Mouse (Mus musculus) stomach, embryonic 14.5 days (tissue): ENCODE measurements around the gene Cmtm3. TPM values are rescaled to one million over a fixed set of nuclear protein-coding genes. Genes with fewer than 3 reads are reported as not detected.

Experiments
- ATAC-seq: fragments of 200-750 bp; cut with Nextera tagmentation; 2 replicates; pipeline ENCODE4 v1.8.0; 2017; ENCODE audit warnings: low read depth, moderate TSS enrichment; ENCODE audit not compliant: insufficient number of reproducible peaks, insufficient read depth, low FRiP score
- H3K27ac ChIP-seq: fragments of 300-500 bp; sonication (generic); 2 replicates; pipeline ENCODE4 v1.5.1; 2014; ENCODE audit warnings: mild to moderate bottlenecking, low read length, moderate library complexity, mixed read lengths
- H3K27me3 ChIP-seq: fragments of 300-500 bp; sonication (generic); 2 replicates; pipeline ENCODE4 v1.6.1; 2014; ENCODE audit warnings: low read length, control low read depth, mixed read lengths; ENCODE audit not compliant: control insufficient read depth, insufficient read depth
- H3K36me3 ChIP-seq: fragments of 300-500 bp; sonication (generic); 2 replicates; pipeline ENCODE4 v1.6.1; 2014; ENCODE audit warnings: mild to moderate bottlenecking, control low read depth, low read length, moderate library complexity, mixed read lengths; ENCODE audit not compliant: control insufficient read depth, insufficient read depth
- H3K4me1 ChIP-seq: fragments of 300-500 bp; sonication (generic); 2 replicates; pipeline ENCODE4 v1.6.1; 2014; ENCODE audit warnings: low read length, control low read depth, mixed read lengths; ENCODE audit not compliant: control insufficient read depth, insufficient read depth
- H3K4me2 ChIP-seq: fragments of 300-500 bp; sonication (generic); replicated peaks from 2 replicates; pipeline ENCODE4 v1.6.1; 2014; ENCODE audit warnings: low read depth, low read length, control low read depth
- H3K4me3 ChIP-seq: fragments of 300-500 bp; sonication (generic); 2 replicates; pipeline ENCODE4 v1.5.1; 2014; ENCODE audit warnings: low read depth, low read length, control low read depth
- H3K9ac ChIP-seq: fragments of 300-500 bp; sonication (generic); replicated peaks from 2 replicates; pipeline ENCODE4 v1.6.1; 2014; ENCODE audit warnings: low read depth, mild to moderate bottlenecking, control low read depth, low read length, moderate library complexity, mixed read lengths
- H3K9me3 ChIP-seq: fragments of 300-500 bp; sonication (generic); 2 replicates; pipeline ENCODE4 v1.6.1; 2016; ENCODE audit warnings: low read depth, low read length, control low read depth; ENCODE audit not compliant: control insufficient read depth
- WGBS: fragments of 180-500 bp; shearing (Covaris S2); extraction: QIAGEN DNeasy Blood & Tissue Kit; methylation state at CpG from one replicate; pipeline ENCODE4 v1.1.7; 2014; 5-methylcytosine and 5-hydroxymethylcytosine counted together
- polyA plus RNA-seq: library from polyadenylated mRNA; unstranded; fragments of >200 nt; fragmentation: Nextera tagmentation; extraction: Ambion mirVana; gene quantifications from 2 replicates; pipeline ENCODE4 v1.2.1, GENCODE M21; 2014

Cmtm3 gene
- polyA plus RNA-seq, 1 experiment from 2014 or later: 155 TPM

GRCm38 (mm10) chr8:104369591-104369990 lies 30.4 kb downstream of the Cmtm3 start:
- Histone ChIP-seq H3K27ac (no peak overlapping the region), H3K9ac (no peak overlapping the region), H3K4me1 (peaks cover 5% of the 10 kb centered on the region), H3K4me3 (no peak overlapping the region), H3K27me3 (no peaks in the 10 kb centered on the region), H3K36me3 (no peaks in the 10 kb centered on the region), H3K4me2 (no peak overlapping the region), H3K9me3 (no peaks in the 10 kb centered on the region)
- no peak for ATAC-seq
- WGBS: 76% methylated on average over 12 of the region's 12 CpGs

DNA sequence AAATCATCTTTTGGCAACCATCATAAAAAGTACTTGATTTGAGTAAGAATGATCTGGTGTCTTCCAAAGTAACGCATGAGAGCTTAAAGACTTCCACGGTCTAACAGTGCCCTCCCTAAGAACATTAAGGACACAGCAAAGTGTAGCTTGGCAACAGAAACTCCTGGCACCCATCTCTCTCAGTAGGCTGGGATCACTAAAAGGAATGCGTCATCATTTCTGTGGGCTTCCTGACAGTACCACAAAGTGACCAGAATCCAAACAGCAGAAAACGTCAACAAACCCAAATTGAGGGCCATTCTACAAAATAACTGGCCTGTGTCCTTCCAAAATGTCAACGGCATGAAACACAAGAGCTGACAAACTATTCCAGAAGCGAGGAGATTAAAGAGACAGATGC lies 30.9 kb downstream of the Cmtm3 start:
- Histone ChIP-seq H3K9me3 (no peaks in the 10 kb centered on the region), H3K27me3 (no peaks in the 10 kb centered on the region), H3K36me3 (no peaks in the 10 kb centered on the region), H3K4me1 (peaks cover 9% of the 10 kb centered on the region), H3K4me2 (no peak overlapping the region), H3K4me3 (no peak overlapping the region), H3K27ac (no peak overlapping the region), H3K9ac (no peak overlapping the region)
- 57% methylated on average over 6 of the region's 6 CpGs for WGBS
- no peak for ATAC-seq

DNA sequence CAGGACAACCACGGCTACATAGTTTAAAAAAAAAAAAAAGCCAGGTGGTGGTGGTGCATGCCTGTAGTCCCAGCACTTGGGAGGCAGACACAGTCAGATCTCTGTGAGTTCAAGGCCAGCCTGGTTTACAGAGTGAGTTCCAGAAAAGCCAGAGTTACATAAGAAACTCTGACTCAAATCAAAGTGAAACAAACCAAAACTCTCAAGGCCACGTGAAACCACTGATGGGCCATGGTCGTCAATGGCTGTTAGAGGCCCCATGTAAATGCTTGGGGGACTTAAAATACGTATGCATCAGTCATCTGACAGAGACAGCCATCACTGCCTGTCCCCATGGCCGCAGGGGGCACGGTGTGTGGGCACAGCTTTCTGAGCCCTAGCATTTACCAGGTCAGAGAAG lies 31.9 kb downstream of the Cmtm3 start:
- WGBS: 85% methylated on average over 6 of the region's 6 CpGs
- Histone ChIP-seq H3K9ac (no peak overlapping the region), H3K4me2 (no peak overlapping the region), H3K36me3 (no peaks in the 10 kb centered on the region), H3K9me3 (no peaks in the 10 kb centered on the region), H3K27me3 (no peaks in the 10 kb centered on the region), H3K27ac (no peak overlapping the region), H3K4me3 (no peak overlapping the region), H3K4me1 (peaks cover 15% of the 10 kb centered on the region)
- no peak for ATAC-seq

DNA sequence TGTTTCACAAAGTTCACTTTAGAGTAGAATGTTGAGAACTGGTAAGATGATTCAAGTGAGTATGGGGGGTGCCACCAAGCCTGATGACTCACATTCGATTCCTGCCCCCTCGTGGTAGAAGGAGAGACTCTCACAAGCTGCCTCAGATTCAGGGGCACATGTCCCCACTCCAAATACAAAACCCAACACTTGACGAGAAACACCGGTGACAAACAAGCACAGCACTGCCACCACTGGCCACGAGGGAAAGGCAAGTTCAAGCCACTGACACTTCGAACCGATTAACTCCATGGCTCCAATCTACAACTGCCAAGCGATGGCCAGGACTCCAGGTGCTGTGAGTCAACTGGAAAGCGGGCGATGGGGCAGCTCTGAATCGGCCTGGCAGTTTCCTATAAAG lies 34.6 kb downstream of the Cmtm3 start:
- no peak overlapping the region for H3K9ac ChIP-seq
- no peaks in the 10 kb centered on the region for H3K27me3 ChIP-seq
- no peak for ATAC-seq
- no peaks in the 10 kb centered on the region for H3K9me3 ChIP-seq
- H3K27ac ChIP-seq: no peak overlapping the region
- H3K4me3 ChIP-seq: no peak overlapping the region
- H3K4me2 ChIP-seq: no peak overlapping the region
- WGBS: 79% methylated on average over 11 of the region's 11 CpGs
- H3K4me1 ChIP-seq: peaks cover 15% of the 10 kb centered on the region
- H3K36me3 ChIP-seq: no peaks in the 10 kb centered on the region

DNA sequence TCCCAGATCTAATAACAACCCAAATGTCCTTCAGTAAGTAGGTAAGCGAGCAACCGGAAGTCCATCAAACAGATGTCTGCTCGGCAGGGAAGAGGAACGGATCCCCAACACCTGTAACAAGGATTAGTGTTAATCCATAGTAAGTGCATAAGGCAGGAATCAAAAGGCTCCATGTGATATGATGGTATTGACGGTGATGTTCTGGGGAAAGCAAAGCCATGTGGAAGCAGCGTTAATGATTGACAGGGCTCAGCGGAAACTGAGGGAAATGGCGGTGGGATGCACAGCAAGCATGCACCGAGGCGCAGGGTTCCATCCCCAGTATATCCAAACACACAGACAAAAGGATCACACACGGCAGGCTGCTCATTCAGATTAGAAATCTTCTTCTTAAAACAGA lies 35.1 kb downstream of the Cmtm3 start:
- H3K27ac ChIP-seq: 0 out of 2 replicates have a peak overlapping the region, but pooled peaks have one; percentile 82
- H3K4me3 ChIP-seq: no peak overlapping the region
- no peaks in the 10 kb centered on the region for H3K27me3 ChIP-seq
- peaks cover 12% of the 10 kb centered on the region for H3K4me1 ChIP-seq
- 63% methylated on average over 11 of the region's 11 CpGs for WGBS
- no peak overlapping the region for H3K9ac ChIP-seq
- no peaks in the 10 kb centered on the region for H3K36me3 ChIP-seq
- ATAC-seq: no peak
- no peaks in the 10 kb centered on the region for H3K9me3 ChIP-seq
- no peak overlapping the region for H3K4me2 ChIP-seq

GRCm38 (mm10) chr8:104374864-104375846 lies 35.9 kb downstream of the Cmtm3 start:
- 32% methylated on average over 14 of the region's 14 CpGs for WGBS
- peak; percentile 81 for ATAC-seq
- Histone ChIP-seq H3K4me3 (no peak overlapping the region), H3K27me3 (no peaks in the 10 kb centered on the region), H3K9ac (no peak overlapping the region), H3K4me1 (peaks cover 12% of the 10 kb centered on the region), H3K36me3 (no peaks in the 10 kb centered on the region), H3K9me3 (no peaks in the 10 kb centered on the region), H3K4me2 (peak overlapping the region; percentile 30), H3K27ac (peak overlapping the region; percentile 82)

DNA sequence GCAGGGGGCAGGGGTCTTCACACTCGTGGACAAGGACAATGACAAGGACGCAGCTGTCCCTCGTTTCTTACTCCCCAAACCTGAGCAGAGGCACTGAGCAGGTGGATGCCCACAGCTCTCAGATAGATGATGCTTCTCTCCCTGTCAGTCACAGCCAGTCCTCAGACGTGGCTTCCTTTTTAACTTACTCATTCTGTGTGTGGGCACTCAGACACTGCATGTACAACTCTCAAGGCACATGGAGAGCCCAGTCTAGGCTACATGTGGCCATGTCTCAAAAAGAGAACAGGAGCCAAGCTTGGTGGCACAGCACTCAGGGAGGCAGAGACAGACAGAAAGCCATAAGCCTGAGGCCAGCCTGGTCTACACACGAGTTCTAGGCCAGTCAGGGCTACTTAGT lies 36.7 kb downstream of the Cmtm3 start:
- 59% methylated on average over 5 of the region's 5 CpGs for WGBS
- Histone ChIP-seq H3K9me3 (no peaks in the 10 kb centered on the region), H3K27me3 (no peaks in the 10 kb centered on the region), H3K4me3 (no peak overlapping the region), H3K4me1 (peaks cover 12% of the 10 kb centered on the region), H3K4me2 (peak overlapping the region; percentile 30; the same call in 1 of the 2 replicates), H3K36me3 (no peaks in the 10 kb centered on the region), H3K27ac (peak overlapping the region; percentile 82), H3K9ac (no peak overlapping the region)
- ATAC-seq: no peak

GRCm38 (mm10) chr8:104376669-104377068 lies 37.5 kb downstream of the Cmtm3 start:
- H3K4me2 ChIP-seq: no peak overlapping the region
- H3K27me3 ChIP-seq: no peaks in the 10 kb centered on the region
- H3K27ac ChIP-seq: no peak overlapping the region; the same call in 1 of the 2 replicates

More at GRCm38 (mm10) chr8:104376669-104377068, 37.5 kb downstream of the Cmtm3 start:
- no peaks in the 10 kb centered on the region for H3K36me3 ChIP-seq
- H3K4me1 ChIP-seq: peaks cover 12% of the 10 kb centered on the region
- no peak overlapping the region for H3K4me3 ChIP-seq
- 56% methylated on average over 11 of the region's 11 CpGs for WGBS
- no peak for ATAC-seq
- no peaks in the 10 kb centered on the region for H3K9me3 ChIP-seq
- no peak overlapping the region for H3K9ac ChIP-seq
